Mouse (Mus musculus) E14TG2a.4 (cell line): ENCODE data around the gene Rpl26.

Experiments used
- CTCF ChIP-seq: conservative IDR thresholded peaks from 2 replicates; pipeline ENCODE4 v1.5.1; 2014; ENCODE audit warnings: low read length
- NANOG ChIP-seq: IDR thresholded peaks from 2 replicates; pipeline ENCODE4 v1.6.1; 2014; ENCODE audit warnings: borderline replicate concordance, low read length, mixed read lengths
- POU5F1 ChIP-seq: IDR thresholded peaks from 2 replicates; pipeline ENCODE4 v1.6.1; 2014; ENCODE audit warnings: low read length, borderline replicate concordance

- TF ChIP-seq CTCF (no peak), POU5F1 (no peak), NANOG (no peak)
These were observed 1.4 kb downstream of the Rpl26 start for GRCm38 (mm10) chr11:68902823-68903222.
